Mouse (Mus musculus): ENCODE data around the gene Knstrn.

The Knstrn gene

GRCm38 (mm10) chr2:118861454-118862339 lies 47.9 kb downstream of the Knstrn start, which contains the start of gene Ivd:
Gene Ivd, plus strand, starts transcription at chr2:118861954.
- peak; percentile 70 to 82 for DNase-seq (ENCODE audit: low spot score in 2 of 2)

- no peak for DNase-seq (ENCODE audit: low spot score in 2 of 2)
These were observed 48.5 kb downstream of the Knstrn start for GRCm38 (mm10) chr2:118862340-118862675.

GRCm38 (mm10) chr2:118870601-118871000 lies 56.8 kb downstream of the Knstrn start:
- no peak for DNase-seq (ENCODE audit: low spot score in 2 of 2)

GRCm38 (mm10) chr2:118871032-118871431 lies 57.2 kb downstream of the Knstrn start:
- DNase-seq (ENCODE audit: low spot score in 2 of 2), result no peak

DNA sequence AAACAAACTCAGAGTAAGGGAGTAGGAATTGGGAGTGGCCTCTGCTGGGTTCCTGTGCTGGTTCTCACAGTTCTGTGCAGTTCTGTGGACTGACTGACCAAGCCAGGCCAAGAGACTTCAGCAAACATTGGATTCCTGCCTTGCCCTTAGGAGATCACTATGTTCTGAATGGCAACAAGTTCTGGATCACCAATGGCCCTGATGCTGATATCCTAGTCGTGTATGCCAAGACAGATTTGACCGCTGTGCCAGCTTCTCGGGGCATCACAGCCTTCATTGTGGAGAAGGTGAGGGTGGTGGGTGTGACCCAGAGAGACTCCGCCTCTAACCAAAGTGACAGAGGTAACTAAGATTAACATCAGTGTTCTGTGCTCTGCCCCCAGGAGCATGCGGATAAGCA lies 59.2 kb downstream of the Knstrn start:
- DNase-seq (ENCODE audit: low spot score in 2 of 2), result no peak

GRCm38 (mm10) chr2:118873890-118874430 lies 60.2 kb downstream of the Knstrn start:
- DNase-seq (ENCODE audit: low spot score in 2 of 2), result no peak

DNA sequence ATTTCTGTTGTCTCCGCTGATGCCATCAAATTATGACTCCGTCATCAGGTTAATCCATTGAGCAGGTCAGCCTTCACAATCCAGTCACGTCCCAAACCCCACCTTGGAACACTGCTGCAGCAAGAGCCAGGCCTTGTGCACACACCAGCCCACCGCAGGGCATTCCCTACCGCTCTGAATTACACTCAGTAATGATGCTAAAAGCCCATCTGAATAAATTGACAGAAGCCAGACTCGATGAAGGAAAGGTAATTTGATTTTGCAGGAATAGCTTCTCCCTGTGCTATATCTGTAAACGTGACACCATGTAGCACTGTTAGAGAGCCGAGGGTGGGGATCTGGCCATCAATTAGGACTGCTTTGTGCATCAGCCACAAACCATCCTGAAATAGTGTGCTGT lies 61.5 kb downstream of the Knstrn start:
- DNase-seq (ENCODE audit: low spot score in 2 of 2), result no peak

DNA sequence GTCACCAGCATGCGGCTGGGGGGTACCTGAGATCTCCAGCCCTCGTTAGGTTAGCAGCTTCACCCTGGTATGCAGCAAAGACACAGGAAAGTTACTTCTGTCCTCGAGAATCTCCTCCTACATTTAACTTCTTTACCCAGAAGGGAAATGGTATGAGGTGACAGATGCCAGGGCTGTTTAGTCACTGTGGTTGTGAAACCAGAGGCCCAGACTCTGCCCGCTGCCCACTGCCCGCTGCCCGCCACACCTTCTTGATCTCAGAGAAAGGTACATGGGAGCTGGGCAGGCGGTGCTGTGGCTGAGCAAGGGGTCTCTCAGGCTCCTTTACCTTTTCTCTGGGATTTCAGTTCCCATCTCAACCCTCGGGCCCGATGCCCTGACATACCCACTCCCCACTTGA lies 62.6 kb downstream of the Knstrn start:
- no peak for DNase-seq (ENCODE audit: low spot score in 2 of 2)

GRCm38 (mm10) chr2:118881019-118881418 lies 67.2 kb downstream of the Knstrn start:
- DNase-seq (ENCODE audit: low spot score in 2 of 2), result no peak

DNA sequence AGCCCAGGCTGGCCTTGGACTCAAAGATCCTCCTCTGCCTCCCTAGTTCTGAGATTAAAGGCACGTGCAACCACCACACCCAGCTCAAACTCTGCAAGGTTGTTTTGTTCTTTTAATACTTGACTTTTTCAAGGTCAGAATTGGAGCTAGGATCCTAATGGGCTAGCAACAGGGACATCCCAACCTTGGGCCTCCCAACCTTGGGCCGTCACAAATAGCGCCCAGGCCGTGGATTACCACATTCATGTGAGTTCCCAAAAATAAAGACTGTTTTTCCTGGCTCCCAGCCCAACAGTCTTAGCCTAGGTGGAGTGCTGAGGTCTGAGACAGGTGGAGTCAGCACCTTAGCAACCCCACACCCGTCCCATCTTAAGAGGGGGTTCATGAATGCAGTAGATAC lies 68.2 kb downstream of the Knstrn start:
- no peak for DNase-seq (ENCODE audit: low spot score in 2 of 2)

DNA sequence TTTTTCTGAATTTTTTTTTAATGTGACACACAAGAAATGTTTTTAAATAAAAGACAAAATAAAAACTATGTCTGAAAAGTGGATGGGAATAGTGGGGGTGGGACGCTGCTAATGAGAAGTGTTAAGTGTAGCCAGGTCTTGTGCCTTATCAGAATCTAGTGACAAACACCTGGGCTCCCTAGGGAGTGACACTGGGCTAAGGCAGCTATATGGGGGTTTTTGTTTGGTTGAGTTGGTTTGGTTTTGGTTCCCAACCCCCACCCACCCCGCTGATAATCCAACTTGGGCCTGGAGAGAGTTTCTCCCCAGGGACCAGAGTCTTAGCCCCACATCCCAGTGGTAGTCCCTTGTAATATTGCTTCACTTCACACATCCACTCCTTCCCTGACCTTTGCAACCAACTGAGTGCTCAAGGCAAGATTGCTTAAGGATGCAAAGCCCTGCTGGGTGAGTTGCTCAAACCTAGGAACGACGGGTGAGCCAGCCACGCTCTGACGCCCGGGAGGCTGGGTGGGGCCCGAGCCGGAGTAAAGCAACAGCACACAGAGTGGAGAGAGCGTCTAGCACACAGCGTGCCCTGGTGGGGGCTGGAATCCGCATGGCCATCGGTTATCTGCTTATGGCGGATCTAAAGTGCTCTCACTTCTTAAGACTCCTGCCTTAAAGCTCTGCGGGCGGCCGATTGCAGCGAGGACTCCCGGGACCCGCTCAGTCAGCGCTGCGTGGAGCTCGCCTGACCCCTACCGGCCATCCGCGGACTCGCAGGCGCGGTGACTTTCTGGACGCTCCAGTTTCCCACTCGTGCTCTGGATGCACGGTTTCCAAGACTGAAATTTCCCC lies 69.3 kb downstream of the Knstrn start:
- DNase-seq (ENCODE audit: low spot score in 2 of 2), result peak; percentile 81 to 90

DNA sequence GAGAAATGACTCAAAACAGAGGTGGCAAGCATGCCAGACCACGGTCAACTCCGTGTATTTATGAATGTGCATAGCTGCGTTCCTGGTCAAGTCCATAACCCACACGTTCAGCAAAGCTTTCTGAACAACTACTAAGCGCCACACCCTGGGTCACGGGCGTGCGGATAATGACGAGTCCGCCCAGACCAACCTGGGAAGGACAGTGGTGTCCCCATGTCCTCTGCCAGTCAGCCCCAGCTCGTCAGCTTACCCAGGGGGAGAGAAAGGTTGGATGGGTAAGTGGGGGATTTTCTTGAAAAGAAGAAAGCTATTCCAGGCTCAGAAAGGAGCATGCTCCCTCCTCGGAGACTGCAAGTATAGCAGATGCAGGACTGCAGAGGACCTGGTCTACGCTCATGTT lies 73.6 kb downstream of the Knstrn start:
- no peak for DNase-seq (ENCODE audit: low spot score in 2 of 2)

- peak in 1 of 2 experiments; percentile 49 for DNase-seq (ENCODE audit: low spot score in 2 of 2)
These were observed 74.2 kb downstream of the Knstrn start for GRCm38 (mm10) chr2:118887845-118888548.

- DNase-seq (ENCODE audit: low spot score in 2 of 2), result no peak
These were observed 77.4 kb downstream of the Knstrn start for GRCm38 (mm10) chr2:118891173-118891572.

- DNase-seq (ENCODE audit: low spot score in 2 of 2), result no peak
These were observed 82.4 kb downstream of the Knstrn start for GRCm38 (mm10) chr2:118895990-118896913.

- DNase-seq (ENCODE audit: low spot score in 2 of 2), result no peak
These were observed 83.1 kb downstream of the Knstrn start for GRCm38 (mm10) chr2:118896914-118897291.

DNA sequence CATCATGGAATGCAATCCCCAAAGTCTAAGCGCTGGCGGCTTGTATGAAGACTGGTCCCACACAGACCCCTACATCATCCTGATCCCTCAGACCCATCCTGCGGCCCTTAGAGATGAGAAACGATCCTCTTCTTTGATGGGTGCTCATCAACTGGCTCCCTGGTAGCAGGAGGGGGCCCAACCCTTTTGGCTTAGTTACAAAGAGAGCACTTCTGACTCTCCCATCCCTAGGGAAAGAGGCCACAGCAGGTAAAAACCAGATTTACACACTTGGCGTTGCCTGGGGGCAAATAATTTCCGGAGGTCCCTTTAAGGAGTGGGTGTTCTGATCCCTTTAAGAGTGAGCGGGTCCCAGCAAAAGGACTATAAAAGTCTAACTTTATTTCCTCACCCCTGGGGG lies 83.6 kb downstream of the Knstrn start:
- no peak for DNase-seq (ENCODE audit: low spot score in 2 of 2)

- DNase-seq (ENCODE audit: low spot score in 2 of 2), result no peak
These were observed 84.0 kb downstream of the Knstrn start for GRCm38 (mm10) chr2:118897808-118898207.

DNA sequence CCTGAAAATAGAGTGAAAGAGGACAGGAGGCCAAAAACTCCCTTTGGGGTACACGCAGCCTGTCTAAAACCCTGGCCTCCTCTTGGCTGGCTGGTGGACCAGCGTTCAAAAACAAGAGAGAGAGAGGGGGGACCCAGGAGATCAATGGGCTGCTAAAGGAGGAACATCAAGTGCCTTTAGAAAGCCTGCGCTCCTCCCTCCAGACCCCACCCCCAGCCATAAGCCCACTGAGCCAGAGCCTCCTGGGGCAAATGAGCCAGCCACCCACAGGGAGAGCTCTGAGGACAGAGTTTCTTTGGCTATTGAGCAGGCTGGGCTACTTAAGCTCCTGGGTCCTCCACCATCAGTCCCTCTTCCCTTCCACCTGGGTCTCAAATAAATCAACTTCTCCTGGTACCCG lies 85.0 kb downstream of the Knstrn start:
- no peak for DNase-seq (ENCODE audit: low spot score in 2 of 2)

DNA sequence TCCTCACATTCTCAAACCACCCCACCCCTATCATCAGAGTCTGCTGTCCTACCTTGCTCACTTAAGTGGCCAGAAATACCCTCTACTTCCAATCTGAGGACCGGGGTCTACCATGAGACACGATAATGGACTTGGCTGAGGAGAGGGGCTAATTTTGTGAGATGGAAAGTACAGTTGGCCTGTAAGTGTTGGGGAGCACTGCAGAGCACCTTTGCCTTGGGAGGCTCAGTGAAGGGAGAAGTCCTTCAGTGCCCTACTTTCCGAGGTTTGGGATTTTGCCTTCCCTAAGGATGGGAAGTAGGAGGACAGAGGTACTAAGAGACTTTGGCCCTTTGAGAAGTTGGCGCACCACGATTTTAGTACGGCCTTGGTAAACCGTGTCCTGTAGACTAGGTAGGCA lies 85.5 kb downstream of the Knstrn start:
- DNase-seq (ENCODE audit: low spot score in 2 of 2), result no peak

Measured in spleen, postnatal 14 days (tissue).